Mouse (Mus musculus) c-Kit-negative CD71-positive TER-119-positive erythroid progenitor cells, embryonic 14.5 days (primary cell): Measurements from ENCODE around the gene Tbl1xr1.

ENCODE experiments used
- DNase-seq: peaks from one replicate; pipeline ENCODE4 v3.0.0-alpha.2; 2013; ENCODE audit warnings: low read depth, low spot score

Tbl1xr1 gene

DNA sequence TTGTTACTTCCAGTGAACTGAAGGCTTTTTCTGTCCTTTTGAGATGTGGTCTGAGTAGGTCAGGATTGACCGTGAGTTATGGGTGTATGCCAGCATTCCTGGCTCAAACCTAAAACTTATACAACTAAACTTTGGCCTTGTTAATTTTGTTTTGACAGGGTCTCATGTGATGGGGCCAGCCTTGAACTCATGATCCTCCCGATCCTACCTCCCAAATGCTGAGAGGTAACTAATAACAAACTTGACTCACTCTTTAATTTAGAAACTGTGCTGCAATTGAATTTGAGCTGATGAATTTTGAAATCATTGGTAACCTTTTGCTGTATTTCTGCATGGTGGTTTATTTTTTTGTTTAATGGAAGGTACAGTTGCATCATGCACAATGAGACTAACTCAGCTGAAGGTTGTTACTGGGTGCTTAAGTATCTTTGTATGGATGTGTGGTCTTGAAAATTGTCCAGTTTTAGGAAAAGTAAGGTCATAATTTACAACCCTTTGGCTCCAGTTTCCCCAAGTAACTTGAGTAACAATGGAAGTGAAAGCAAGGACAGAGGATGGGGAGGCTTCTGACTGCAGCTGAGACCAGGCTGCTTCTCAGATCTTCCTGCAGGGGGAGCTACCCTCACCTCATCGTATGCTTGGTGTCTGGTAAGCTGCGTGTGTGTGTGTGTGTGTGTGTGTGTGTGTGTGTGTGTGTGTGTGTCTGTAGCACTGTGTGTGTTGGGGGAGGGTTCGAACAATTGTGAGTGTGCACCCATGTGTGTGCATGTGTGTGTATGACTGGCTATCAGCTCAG, 66.6 kb downstream of the Tbl1xr1 start:
- DNase-seq, result no peak

DNA sequence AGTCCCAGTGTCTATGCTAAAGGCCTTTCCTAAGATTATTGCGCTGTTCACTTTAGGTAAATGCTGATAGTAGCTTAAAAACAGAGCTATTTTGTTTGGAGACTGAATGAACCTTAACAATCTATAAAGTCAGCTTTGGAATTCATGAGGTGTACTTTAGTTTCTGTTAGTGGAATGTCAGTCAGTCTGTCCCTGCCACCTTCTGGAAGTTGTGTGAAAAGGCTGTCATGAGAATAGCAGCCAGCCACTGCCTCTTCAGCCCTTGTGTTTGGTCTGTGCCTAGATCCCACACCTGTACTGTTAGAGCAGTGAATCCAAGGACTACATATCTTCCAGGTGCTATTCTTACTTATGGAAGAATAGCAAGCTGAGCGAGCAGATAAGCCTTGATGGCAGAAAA, 67.8 kb downstream of the Tbl1xr1 start:
- DNase-seq, result no peak

DNA sequence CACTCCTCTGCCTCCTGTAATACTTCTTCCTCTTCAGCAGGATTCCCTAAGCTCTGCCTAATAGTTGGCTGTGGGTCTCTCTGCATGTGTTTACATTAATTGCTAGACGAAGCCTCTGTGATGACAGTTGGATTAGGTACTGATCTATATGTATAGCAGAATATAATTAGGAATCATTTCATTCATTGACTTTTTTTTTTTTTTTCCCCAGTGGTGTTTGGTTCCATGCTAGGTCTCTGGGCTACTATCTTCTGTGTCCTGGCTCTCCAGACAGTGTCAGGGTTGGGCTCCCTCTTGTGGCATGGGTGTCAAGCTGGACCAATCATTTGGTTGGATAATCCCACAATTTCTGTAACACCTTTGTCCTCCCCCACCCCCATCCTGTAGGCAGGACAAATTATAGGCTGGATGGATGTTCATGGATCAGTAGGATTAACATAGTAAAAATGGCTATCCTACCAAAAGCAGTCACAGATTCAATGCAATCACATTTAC, 71.0 kb downstream of the Tbl1xr1 start:
- no peak for DNase-seq

DNA sequence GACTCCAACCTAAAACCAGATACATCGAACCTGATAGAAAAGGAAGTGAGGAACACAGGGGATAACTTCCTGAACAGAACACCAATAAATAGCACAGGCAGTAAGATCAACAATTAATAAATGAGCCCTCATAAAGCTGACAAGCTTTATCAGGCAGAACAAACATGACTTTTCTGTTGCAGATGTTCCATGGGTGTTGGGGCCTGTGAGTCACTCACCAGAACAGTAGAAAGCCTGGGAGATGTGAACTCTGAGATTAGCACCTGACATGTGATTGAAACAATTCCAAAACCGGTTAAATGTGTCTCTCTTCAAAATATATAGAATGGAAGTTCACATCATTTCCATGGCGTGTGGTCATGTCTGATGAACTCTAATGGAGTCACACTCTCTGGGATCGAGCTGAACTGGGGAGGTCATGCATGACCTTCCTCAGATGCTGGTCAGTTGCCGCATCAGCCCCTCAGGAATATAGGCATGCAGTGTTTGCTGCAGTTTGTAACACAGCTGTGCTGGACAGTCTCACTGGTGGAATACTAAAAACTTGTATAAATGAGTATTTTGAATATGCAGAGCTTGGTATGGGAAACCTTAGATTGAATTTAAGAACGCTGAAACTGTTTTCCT, 72.0 kb downstream of the Tbl1xr1 start:
- no peak for DNase-seq

DNA sequence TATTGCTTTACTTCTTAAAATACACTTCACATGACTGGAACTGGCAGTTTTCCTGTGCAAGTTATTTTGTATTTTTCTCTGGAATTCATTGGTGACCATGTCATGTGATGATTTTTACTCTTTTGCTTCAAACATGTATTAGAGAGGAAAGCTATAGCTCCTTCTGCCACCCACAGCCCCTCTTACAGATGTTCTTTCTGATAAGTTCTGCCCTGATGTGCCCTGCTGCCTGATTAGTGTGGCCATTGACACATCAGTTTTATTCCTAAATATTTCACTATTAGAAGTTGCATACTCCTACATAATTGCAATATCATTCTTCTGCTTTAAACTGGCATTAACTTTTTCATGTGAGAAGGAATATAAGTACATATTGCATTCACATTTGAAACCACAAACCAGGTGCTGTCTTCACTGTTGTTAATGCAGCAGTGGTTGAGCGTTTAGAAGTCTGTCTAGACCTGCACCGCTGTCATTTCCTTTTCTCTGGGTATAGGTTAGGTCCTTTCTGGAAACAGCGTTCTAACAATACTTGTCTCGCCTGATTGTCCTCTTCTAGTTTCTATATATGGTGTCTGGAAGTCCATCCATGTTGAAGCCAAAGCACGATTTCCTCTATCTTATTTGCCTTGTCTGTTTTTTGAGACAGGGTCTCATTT, 74.5 kb downstream of the Tbl1xr1 start:
- DNase-seq, result no peak

DNA sequence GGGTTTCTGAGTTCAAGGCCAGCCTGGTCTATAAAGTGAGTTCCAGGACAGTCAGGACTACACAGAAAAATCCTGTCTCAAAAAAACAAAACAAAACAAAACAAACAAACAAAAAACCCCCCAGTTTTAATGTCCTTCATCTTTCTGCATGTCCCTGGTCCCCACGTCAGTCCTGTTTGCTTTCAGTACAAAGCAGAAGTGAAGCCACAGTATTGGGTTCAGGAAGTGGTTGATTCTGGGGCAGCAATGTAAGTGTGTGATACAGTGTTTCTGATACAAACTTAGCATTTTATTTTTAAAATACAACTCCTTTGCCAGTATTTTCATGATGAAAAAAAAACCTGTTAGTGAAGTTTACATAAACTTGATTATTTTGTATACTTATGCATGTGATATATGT, 76.3 kb downstream of the Tbl1xr1 start:
- no peak for DNase-seq

DNA sequence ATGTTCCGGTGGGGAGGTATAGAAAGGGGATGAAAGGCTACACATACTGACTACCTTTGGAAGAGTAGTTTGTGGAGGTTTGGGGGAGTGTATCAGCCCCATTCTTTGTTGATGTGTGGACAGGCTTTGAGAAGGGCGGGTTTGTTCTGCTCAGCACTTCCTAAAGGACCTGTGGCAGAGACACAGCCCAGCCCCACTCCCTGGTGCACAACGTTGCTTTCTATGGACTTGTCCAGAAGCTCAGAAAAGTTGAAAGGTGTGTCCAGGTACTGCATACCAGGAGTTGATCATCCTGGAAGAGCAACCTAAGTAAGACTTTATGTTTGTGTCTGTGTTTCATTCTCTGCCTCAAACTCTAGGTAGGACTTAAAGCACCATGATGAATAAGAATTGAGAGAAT, 78.1 kb downstream of the Tbl1xr1 start:
- DNase-seq, result no peak

DNA sequence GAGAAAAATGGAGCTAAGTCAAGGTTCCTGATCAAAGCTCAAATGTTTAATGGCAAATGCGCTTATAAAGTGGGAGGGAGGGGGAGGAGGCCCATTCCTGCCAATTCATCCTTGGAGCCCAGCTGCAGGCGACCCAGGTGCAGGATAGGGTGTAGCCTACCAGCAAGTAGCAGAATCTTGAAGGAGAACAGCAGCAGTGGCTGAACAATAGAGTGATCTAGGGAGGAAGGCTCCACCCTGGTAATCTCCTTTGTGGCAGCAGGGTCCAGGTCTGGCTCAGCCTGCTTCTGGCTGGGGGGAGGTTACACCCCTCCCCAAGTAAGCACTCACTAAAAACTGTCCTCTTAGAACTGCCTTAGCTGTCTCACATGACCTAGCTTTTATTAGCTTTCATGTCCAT, 79.9 kb downstream of the Tbl1xr1 start:
- no peak for DNase-seq

DNA sequence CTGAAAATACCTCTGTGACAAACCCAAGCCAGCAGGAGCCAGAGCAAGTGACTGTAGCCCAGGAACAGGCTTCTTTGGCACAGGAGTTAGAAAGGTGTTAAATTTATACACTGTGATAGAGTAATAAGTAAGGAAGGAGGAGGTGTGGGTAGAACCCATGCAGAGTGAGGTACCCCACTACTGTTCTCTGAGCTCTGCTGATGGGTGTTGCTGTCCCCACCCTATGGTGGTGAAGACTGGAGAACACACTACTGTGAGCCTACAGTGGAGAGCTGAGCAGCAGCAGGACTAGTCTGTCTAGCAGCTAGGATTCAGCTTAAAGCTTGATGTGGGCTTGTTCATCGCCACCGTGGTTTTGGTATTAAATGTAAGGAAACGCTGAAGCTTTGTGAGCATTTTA, 86.5 kb downstream of the Tbl1xr1 start:
- DNase-seq, result no peak

DNA sequence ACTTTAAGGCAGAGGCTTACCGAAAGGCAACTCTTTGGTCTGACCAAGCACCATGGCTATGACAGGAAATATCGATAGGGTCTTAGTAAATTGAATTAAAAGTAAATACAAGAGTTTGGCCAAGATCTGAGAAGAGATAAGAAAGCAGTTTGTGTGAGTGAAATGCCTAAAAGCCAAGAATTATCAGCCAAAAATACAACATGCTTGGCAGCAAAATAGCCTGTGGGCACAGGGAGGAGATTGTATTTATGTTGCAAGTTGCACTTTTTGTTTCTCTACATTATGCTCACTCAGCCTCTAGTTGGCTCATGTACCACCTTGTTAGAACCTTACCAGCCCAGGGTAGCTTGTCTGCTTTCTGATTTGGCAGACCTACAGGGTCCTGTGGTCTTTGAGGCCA, 91.4 kb downstream of the Tbl1xr1 start:
- DNase-seq, result no peak

DNA sequence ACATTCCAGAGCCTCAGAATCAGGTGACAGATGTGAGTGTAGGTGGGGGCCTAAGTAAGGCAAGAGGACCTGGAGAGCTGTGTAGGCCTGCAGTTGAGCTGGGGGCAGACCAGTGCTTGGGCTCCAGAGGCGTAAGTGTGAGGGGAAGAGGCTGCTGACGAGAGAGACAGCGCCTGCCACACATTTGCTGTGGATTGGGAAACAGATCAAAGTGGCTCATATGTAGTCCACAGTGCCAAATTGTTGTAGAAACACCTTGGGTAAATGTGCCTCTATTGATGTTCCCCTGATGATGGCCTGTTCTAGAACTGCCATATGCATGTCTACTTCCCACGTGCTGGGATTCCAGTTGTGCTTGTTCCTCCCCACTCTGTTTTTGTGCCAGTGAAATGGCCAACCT, 92.0 kb downstream of the Tbl1xr1 start:
- no peak for DNase-seq

DNA sequence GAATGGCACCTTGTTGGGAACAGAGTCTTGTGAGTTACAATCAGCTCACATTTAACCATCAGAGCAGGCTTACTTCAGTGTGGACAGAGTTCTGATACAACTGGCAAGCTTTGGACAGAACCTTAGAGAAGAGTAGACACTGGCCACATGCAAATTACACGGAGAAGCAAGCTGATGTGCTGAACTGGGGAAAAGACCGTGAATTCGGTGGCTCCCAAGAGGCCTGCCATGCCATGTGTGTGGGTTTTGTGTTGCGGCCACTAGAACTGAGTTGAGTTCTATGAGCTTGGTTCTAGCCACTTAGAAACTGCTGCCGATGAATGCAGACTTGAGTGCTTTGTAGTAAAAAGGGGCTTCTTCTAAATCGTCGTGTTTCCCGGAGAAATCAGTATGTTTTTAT, 95.1 kb downstream of the Tbl1xr1 start:
- DNase-seq, result no peak

DNA sequence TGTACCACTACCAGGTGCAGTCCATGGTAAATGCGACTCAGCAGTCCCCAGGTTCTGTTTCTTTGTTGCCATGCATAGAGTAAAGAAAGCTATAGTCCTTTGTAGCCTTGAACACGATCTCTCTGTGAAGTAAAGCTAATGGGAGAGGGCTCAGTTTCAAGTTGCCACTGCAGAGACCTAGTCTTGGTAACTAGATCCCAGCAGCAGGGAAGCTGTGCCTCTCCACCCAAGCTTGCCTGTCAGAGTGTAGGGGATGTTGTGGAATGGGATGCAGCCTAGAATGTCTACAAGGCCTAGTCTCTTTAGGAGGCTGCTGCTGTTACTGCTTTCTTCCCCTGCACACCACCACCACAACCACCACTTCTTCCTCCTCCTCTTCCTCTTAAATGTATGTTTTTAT, 96.0 kb downstream of the Tbl1xr1 start:
- DNase-seq, result no peak

DNA sequence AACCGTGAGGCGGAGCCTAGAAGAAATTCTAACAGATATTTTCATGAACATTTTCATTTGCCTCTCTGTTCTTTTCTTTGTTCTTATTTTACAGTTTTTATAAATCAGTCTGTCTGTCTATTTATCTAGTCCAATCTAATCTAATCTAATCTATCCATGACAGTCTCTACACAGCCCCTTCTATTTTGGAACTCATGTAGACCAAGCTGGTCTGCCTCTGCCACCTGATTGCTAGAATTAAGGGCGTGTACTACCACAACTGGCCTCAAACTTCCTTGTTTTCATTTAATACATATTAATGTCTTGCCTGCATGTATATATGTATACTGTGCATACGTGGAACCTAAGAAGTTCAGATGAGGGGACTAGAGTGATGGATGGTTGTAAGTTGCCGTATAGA, 96.7 kb downstream of the Tbl1xr1 start:
- DNase-seq, result no peak

DNA sequence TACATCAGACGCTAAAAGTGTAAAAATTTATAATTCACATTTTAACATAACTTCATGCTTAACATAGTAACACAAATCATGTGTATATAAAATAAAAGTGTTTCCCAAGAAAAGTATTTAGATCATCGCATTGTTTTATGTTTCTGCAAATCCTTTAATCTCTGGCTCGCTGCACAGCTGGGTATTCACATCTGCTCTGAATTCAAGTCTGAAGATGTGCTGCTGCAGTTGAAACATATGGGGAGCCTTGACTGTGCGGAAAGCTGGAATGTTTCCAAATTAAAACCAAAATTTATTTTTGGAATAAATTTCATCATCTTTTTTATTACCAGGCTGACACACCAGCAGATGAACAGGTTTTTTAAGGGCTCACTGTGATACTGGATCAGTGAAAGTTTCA, 97.8 kb downstream of the Tbl1xr1 start:
- DNase-seq, result no peak

DNA sequence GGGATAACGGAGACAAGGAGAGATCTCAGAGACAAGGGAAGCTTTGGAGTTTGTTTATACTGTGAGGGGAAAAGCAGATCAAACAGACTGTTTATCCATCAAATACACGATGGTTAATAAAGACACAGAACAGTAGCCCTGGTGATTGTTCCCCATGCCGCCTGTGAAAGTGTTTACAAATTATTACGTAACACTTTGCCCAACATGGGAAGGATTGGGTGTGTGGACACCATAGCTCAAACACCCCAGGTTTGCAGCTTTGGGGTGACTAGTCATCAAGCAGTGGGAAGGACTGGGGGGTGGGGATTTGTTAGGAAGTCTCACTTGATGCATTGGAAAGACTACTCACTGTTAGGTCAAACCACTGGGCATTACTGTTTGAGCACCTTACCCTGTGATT, 103.6 kb downstream of the Tbl1xr1 start:
- DNase-seq, result no peak

DNA sequence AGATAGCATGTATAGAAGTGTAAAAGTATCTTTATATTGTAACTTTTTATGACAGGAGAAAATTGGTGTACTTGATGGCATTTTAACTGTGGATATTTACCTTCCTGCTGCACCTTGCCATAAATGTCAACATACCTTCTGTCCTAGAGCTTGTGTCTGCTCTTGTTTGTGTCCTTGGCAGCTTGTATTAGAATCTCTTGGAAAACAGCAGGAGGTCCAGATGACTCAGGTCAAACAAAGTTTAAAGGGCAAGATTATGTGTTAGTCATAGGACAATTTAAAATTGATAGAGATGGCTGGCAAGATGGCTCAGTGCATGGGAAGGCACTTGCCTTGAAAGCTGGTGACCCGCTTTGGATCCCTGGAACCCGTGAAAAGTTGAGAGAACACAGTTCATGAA, 104.6 kb downstream of the Tbl1xr1 start:
- DNase-seq, result no peak

DNA sequence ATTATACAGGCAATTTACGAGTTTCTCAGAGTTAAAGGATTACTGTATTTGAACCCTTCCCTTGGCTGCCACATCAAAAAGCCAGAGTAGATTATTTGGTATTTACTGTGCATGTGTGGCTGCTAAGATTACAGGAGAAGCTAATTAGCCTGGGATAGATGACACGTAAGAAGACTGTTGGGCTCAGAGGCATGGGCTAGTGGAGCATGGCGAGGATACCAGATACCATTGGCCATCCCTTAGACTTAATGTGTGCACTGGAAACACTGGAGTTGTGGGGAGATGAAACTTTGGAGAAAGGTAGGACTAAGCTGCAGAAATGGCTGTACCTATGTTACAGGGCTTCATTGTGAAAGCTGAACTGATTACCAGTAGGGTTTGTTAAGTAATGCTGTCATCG, 108.8 kb downstream of the Tbl1xr1 start:
- no peak for DNase-seq

DNA sequence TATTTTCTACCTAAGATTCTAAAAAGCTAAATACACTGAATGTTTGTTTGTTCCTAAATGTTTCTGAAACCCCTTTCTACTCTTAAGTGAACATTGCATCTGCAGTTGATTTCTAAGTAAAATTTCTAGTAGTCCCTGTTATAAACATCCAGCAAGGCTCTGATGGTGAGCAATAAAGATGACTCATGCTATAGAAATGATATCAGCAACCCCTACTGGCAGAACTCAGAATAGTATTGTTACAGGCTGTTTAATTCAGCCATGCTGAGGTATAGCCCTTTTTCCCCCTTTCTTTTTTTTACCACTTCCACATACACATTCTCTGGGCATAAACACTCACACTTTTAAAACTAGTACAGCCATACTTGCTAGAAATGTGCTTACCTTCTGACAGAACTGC, 114.0 kb downstream of the Tbl1xr1 start:
- DNase-seq, result no peak

DNA sequence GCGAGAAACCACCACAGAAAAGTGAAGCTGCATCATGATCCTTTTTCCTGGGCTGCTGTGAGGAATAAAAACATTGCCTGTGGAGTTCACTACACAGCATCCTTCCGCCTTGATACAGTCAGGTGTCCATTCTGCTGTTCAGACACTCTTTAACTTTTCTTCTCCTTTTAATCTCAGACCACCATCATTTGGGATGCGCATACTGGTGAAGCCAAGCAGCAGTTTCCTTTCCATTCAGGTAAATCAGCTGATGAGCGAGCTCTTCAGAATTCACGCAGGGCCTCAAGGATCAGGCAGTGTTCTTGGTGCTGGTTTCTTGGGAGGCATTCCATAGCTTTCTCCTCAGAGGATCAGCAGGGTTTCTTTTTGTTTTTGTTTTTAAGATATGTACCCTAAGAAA, 116.5 kb downstream of the Tbl1xr1 start:
- no peak for DNase-seq

DNA sequence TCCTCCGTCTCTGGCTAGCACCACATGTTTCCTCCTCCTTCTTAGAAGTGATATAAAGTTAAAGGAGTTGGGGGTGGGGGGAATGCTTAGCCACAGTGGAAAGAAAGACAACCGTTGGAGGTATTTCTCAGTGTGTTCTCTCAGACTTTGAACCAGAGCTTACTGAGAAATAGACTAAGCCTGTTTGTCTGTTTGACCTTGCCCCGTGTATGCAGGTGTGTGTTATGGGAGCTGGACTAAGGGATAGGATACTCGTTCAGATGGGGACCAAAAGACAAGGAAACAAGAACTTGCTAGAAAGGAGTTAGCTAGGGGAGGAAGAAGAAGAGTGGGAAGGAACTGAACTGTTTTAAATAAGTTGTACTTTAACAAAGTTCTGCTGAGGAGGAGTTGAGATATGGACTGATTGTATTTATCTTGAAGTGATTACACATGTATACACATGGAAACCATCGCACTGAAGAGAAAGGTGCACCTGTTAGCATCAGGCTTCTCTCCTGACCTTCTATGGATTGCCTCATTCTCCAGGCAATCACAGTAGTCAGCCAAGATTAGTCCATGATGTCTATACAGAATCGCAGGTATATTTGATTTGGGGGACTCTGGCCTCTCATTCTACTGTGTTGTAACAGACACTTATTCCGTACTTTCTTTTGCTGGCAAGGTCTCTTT, 117.9 kb downstream of the Tbl1xr1 start:
- DNase-seq, result no peak

DNA sequence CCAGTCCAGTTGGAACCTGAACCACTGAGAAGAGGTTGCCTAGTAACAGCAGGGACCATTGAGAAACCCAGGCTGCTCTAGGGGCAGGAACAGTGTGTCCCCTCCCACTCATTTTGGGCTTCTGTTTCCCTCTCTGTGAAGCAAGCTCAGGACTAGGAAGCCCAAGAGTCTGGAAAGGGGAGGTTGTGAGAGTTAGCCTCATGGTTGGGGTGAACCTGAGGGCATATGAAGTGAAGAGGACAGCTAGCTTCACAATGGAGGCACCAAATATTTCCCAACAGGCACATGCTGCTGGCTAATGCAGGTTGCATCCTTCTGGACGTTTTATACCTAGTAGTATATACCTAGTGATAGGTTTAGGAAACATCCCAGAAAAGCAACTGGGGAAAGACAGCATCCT, 122.3 kb downstream of the Tbl1xr1 start:
- no peak for DNase-seq
